Mouse (Mus musculus) testis, adult 2 months (tissue): ENCODE results near the gene Prdx1.

Experiments
- CTCF ChIP-seq: fragments of 200-500 bp; IDR thresholded peaks from 2 replicates; pipeline ENCODE4 v1.5.1; 2012; ENCODE audit warnings: low read depth, mild to moderate bottlenecking, inconsistent platforms, low read length, moderate library complexity; ENCODE audit not compliant: control insufficient read depth, insufficient read depth, insufficient replicate concordance
- POLR2A ChIP-seq: fragments of 200-500 bp; IDR thresholded peaks from 2 replicates; pipeline ENCODE4 v1.6.1; 2012; ENCODE audit warnings: low read depth, mild to moderate bottlenecking, inconsistent platforms, low read length, moderate library complexity; ENCODE audit not compliant: control insufficient read depth

DNA sequence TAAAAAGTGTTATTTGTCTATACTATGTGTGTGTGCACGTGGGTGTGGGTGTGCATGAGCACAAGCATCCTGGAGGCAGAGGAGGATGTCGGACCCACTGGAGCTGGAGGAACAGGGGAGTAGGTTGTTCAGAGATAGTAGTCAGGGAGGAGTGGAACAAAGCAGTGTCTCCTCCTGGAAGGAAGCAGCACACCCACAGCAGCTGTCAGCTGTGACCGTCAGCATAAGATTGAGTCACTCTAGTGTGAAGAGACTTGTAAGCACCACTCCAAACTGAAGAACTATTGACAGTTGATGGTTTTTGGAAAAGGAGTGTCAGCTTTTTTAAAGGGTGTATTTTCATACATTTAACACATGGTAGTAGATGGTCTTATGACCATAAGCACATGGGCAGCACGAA is 18.7 kb upstream of the Prdx1 start:
- no peak for TF ChIP-seq POLR2A
- no peak for TF ChIP-seq CTCF
